Mouse (Mus musculus): ENCODE measurements at regions not wholly inside any gene's neighbourhood (a gene's known extent, or its start where the extent isn't known, plus 50 kb on each side); places are given as distances from the start of the nearest gene placed in this dataset.

DNA sequence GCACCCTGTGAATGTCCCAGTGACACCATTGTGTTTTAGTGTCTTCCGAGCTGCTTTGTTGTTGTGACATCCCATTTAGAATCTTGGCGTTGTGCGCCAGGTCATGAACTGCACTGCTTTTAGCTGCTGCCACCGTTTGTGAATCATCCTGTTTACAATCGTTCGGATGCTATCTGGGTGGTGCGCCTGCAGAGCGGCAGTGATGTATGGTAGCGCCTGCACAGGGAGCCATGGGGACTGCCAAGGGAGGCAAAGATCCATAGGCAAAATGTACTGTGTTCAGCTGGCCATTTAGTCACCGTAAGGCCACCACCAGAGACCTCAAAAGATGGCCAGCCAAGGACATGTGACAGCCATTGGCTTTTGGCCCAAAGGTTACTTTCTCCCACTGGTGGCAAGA is 93.3 kb downstream of the Gm4791 start:
- intact Hi-C loops (cut with DNase I): no loop called here
- no peak for DNase-seq (ENCODE audit: extremely low spot score in 1 of 2, low spot score in 2 of 2)
- TF ChIP-seq CTCF (IDR thresholded peaks at IDR 0.05): no peak
- H3K27ac ChIP-seq: no peak overlapping the region
- no peak overlapping the region for H3K4me3 ChIP-seq

- intact Hi-C loops (cut with DNase I): no loop called here
- peak in 1 of 2 experiments; percentile 32 for DNase-seq (ENCODE audit: extremely low spot score in 1 of 2, low spot score in 2 of 2)
- Histone ChIP-seq H3K4me3 (no peak overlapping the region), H3K27ac (no peak overlapping the region)
- TF ChIP-seq CTCF (IDR thresholded peaks at IDR 0.05): no peak
These were observed 97.1 kb downstream of the Gm4791 start for GRCm38 (mm10) chr9:47095656-47096055.

- intact Hi-C loops (cut with DNase I): no loop called here
- TF ChIP-seq CTCF (IDR thresholded peaks at IDR 0.05): no peak
- no peak for DNase-seq (ENCODE audit: extremely low spot score in 1 of 2, low spot score in 2 of 2)
- no peak overlapping the region for H3K27ac ChIP-seq
- no peak overlapping the region for H3K4me3 ChIP-seq
These were observed 104.8 kb downstream of the Gm4791 start for GRCm38 (mm10) chr9:47103316-47103715.

DNA sequence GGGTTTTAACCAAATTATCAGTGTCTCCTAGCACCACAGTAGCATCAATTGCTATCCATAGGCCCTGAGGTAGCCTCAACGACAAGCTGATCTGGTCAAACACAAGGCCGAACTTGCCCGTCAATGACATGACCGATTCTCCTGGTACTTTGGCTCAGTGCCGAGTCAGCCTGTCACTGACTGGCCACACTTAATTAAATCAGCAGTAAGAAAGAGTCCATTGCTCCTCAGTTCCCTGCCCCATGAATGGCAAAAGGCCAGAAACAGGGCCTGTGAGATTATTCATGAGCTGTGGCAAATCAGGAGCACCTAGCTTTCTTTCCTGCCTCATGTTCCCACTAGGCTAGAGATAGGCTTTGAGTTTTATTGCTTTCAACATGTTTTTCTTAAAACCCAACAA is 105.4 kb downstream of the Gm4791 start:
- intact Hi-C loops (cut with DNase I): no loop called here
- no peak for DNase-seq (ENCODE audit: extremely low spot score in 1 of 2, low spot score in 2 of 2)
- Histone ChIP-seq H3K4me3 (no peak overlapping the region), H3K27ac (no peak overlapping the region)
- no peak for TF ChIP-seq CTCF (IDR thresholded peaks at IDR 0.05)

DNA sequence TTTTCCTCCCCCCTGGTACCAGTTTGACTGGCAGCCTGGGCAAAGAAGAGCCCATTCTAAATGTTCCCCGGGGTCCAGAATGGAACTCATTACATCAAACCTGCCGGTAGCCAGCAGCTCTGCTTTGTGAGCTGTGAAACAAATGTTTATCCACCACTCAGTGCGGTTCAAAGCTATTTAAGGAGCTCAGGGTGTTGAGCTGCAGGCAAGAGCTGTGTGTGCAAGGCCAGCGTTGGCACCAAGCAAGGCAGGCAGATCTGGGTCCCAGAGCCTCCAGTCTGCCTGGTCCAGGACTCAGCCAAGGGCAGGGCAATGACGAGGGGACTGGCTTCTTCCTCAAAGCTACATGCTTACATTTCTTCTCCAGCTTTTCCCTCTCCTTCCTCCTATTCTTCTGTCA is 109.6 kb downstream of the Gm4791 start:
- TF ChIP-seq CTCF (IDR thresholded peaks at IDR 0.05): no peak
- intact Hi-C loops (cut with DNase I): no loop called here

GRCm38 (mm10) chr9:47119253-47119652 is 120.7 kb downstream of the Gm4791 start:
- DNase-seq (ENCODE audit: extremely low spot score in 1 of 2, low spot score in 2 of 2): no peak
- H3K4me3 ChIP-seq: no peak overlapping the region
- no peak overlapping the region for H3K27ac ChIP-seq
- TF ChIP-seq CTCF (IDR thresholded peaks at IDR 0.05): no peak
- intact Hi-C loops (cut with DNase I): no loop called here

More for the DNA sequence above, 109.6 kb downstream of the Gm4791 start:
- Histone ChIP-seq H3K27ac (no peak overlapping the region), H3K4me3 (no peak overlapping the region)
- no peak for DNase-seq (ENCODE audit: extremely low spot score in 1 of 2, low spot score in 2 of 2)

DNA sequence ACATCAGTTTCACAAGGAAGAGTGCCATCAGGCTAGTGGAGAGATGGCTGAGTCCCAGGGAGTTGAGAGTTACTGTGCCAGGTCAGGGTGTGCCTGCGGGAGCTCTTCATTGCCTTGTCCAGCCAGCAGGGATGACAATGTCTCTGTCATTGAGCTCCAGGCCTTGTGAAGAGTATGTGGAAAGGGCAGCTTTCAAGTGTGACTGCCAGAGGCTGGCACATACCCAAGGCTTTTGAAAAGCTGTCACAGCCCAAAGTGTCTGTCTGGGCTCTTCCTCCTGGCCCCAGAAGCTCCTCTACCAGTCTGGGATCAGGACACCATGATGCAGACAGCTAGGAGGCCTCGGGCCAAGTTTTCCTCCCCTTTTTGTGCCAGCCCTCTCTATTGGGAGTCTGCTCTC is 124.6 kb downstream of the Gm4791 start:
- intact Hi-C loops (cut with DNase I): loop anchor here (10.0 kb wide), 1 partner anchor 402 kb away; no protein-coding TSS in a partner anchor
- DNase-seq (ENCODE audit: extremely low spot score in 1 of 2, low spot score in 2 of 2): no peak
- H3K27ac ChIP-seq: no peak overlapping the region
- no peak overlapping the region for H3K4me3 ChIP-seq
- TF ChIP-seq CTCF (IDR thresholded peaks at IDR 0.05): no peak

GRCm38 (mm10) chr9:47125517-47125916 is 127.0 kb downstream of the Gm4791 start:
- TF ChIP-seq CTCF (IDR thresholded peaks at IDR 0.05): no peak
- peak in 1 of 2 experiments; percentile 22 for DNase-seq (ENCODE audit: extremely low spot score in 1 of 2, low spot score in 2 of 2)
- Histone ChIP-seq H3K27ac (no peak overlapping the region), H3K4me3 (no peak overlapping the region)
- intact Hi-C loops (cut with DNase I): loop anchor here (5.0 to 10.0 kb wide), 2 partner anchors 399 to 582 kb away; no protein-coding TSS in a partner anchor

DNA sequence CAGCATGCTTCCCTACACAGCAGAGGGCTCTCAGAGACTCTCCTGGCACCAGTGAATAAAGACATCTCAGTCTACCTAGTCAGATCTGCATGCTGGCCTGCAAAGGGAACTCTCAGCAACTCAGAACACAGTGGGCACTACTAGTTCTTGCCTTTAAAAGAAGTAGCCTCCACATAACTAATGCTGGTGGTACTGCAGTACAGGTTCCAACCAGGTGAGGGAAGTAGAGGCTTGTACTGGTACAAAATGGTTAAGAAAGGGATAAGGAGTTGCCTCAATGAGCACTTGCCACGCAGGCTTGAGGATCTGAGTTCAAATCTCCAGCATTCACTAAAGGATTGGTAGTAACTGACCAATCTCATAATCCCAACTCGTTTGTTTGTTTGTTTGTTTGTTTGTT is 127.7 kb downstream of the Gm4791 start:
- intact Hi-C loops (cut with DNase I): loop anchor here (5.0 to 10.0 kb wide), 2 partner anchors 399 to 581 kb away; no protein-coding TSS in a partner anchor
- Histone ChIP-seq H3K27ac (no peak overlapping the region), H3K4me3 (no peak overlapping the region)
- no peak for DNase-seq (ENCODE audit: extremely low spot score in 1 of 2, low spot score in 2 of 2)
- peak; percentile 41 for TF ChIP-seq CTCF (IDR thresholded peaks at IDR 0.05)

GRCm38 (mm10) chr9:47127756-47128424 is 129.3 kb downstream of the Gm4791 start:
- Histone ChIP-seq H3K4me3 (no peak overlapping the region), H3K27ac (no peak overlapping the region)
- DNase-seq (ENCODE audit: extremely low spot score in 1 of 2, low spot score in 2 of 2): no peak
- no peak for TF ChIP-seq CTCF (IDR thresholded peaks at IDR 0.05)
- intact Hi-C loops (cut with DNase I): loop anchor here (5.0 to 10.0 kb wide), 2 partner anchors 397 to 579 kb away; no protein-coding TSS in a partner anchor

DNA sequence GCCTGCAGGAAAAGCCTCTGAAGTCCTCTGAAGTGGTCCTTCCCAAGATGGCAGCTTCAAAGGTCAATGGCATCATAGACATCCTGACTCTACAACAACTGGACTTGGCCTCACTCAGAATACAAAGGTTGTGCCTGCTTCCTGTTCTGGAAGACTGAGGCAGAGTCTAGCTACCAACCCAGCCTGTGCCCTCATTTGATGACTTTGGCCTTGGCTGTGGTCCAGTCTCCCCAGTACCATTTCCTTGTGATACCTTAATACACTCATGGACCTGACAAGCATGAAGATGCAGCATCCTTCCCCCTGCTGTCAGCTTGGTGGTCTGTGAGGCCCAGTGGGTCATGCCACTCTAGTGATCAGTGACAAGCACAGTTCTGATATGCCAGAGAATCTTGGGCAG is 130.6 kb downstream of the Gm4791 start:
- no peak overlapping the region for H3K4me3 ChIP-seq
- H3K27ac ChIP-seq: no peak overlapping the region
- TF ChIP-seq CTCF (IDR thresholded peaks at IDR 0.05): no peak
- DNase-seq (ENCODE audit: extremely low spot score in 1 of 2, low spot score in 2 of 2): no peak
- intact Hi-C loops (cut with DNase I): loop anchor here (5.0 to 10.0 kb wide), 2 partner anchors 396 to 578 kb away; no protein-coding TSS in a partner anchor

DNA sequence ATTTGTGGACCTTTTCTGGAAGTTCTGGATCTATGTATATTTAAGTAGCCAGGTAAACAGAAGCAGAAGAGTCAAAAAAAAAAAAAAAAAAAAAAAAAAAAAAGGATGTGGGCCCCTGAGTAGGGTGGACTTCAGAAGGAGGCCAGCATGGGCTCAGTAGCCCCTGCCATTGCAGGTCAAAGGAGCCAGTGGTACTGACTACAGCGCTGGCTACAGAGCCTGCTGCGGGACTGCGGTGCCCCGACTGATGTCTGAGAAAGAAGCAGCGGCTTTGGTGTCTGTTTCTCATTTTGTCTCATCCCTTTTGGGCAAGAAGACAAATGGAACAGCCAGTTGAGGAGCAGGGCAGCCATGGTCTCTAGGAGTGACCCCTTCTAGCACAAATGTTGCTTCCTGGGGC is 134.9 kb downstream of the Gm4791 start:
- no peak overlapping the region for H3K4me3 ChIP-seq
- intact Hi-C loops (cut with DNase I): no loop called here
- no peak for TF ChIP-seq CTCF (IDR thresholded peaks at IDR 0.05)
- H3K27ac ChIP-seq: no peak overlapping the region
- no peak for DNase-seq (ENCODE audit: extremely low spot score in 1 of 2, low spot score in 2 of 2)

DNA sequence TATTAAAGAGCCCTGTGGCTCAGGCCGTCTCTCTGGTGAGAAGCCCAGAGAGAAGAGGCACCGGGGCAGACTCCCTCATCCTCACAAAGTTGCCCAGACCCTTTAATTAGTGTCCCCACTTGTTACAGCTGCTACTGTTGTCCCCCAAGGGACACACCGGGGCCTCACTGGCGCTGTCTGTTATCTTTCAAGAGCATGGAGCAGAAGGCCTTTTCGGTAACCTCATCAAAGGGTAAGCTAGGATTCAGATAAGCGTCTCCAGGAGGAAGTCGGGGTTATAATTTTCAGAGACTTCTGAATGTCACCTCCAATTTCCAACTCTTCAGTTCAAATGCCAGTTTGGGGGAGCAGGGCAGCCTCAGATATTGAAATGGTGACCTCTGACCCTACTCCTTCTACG is 135.3 kb downstream of the Gm4791 start:
- TF ChIP-seq CTCF (IDR thresholded peaks at IDR 0.05): no peak
- Histone ChIP-seq H3K27ac (no peak overlapping the region), H3K4me3 (no peak overlapping the region)
- DNase-seq (ENCODE audit: extremely low spot score in 1 of 2, low spot score in 2 of 2): no peak
- intact Hi-C loops (cut with DNase I): no loop called here

Measured in left cerebral cortex, adult 2 months (tissue).